Mouse (Mus musculus) embryonic facial prominence, embryonic 10.5 days (tissue): ENCODE results near the gene Dcst1. TPM values are rescaled to one million over a fixed set of nuclear protein-coding genes. Genes with fewer than 3 reads are reported as not detected.

Experiments
- DNase-seq: peaks from one replicate; pipeline ENCODE4 v3.0.0-alpha.2; 2017; ENCODE audit warnings: low spot score
- H3K27ac ChIP-seq: fragments of 300-500 bp; sonication (generic); replicated peaks from 2 replicates; pipeline ENCODE4 v1.5.1; 2016; ENCODE audit warnings: mild to moderate bottlenecking
- H3K27me3 ChIP-seq: fragments of 300-500 bp; sonication (generic); replicated peaks from 2 replicates; pipeline ENCODE4 v1.6.1; 2016; ENCODE audit warnings: low read depth, mild to moderate bottlenecking; ENCODE audit not compliant: poor library complexity, severe bottlenecking
- H3K36me3 ChIP-seq: fragments of 300-500 bp; sonication (generic); replicated peaks from 2 replicates; pipeline ENCODE4 v1.6.1; 2016; ENCODE audit warnings: mild to moderate bottlenecking, moderate library complexity
- H3K4me1 ChIP-seq: fragments of 300-500 bp; sonication (generic); 2 replicates; pipeline ENCODE4 v1.6.1; 2016
- H3K4me3 ChIP-seq: fragments of 300-500 bp; sonication (generic); 2 replicates; pipeline ENCODE4 v1.5.1; 2016; ENCODE audit warnings: mild to moderate bottlenecking, moderate library complexity
- H3K9me3 ChIP-seq: fragments of 300-500 bp; sonication (generic); 2 replicates; pipeline ENCODE4 v1.6.1; 2016; ENCODE audit warnings: mild to moderate bottlenecking
- WGBS: fragments of 180-500 bp; shearing (Covaris S2); methylation state at CpG from one replicate; pipeline ENCODE4 v1.1.7; 2016; 5-methylcytosine and 5-hydroxymethylcytosine counted together
- polyA plus RNA-seq: library from polyadenylated mRNA; unstranded; fragments of >200 nt; fragmentation: Nextera tagmentation; extraction: Ambion mirVana; gene quantifications from 2 replicates; pipeline ENCODE4 v1.2.1, GENCODE M21; 2016

The Dcst1 gene
- polyA plus RNA-seq, 1 experiment from 2014 or later, result 0.47 TPM

DNA sequence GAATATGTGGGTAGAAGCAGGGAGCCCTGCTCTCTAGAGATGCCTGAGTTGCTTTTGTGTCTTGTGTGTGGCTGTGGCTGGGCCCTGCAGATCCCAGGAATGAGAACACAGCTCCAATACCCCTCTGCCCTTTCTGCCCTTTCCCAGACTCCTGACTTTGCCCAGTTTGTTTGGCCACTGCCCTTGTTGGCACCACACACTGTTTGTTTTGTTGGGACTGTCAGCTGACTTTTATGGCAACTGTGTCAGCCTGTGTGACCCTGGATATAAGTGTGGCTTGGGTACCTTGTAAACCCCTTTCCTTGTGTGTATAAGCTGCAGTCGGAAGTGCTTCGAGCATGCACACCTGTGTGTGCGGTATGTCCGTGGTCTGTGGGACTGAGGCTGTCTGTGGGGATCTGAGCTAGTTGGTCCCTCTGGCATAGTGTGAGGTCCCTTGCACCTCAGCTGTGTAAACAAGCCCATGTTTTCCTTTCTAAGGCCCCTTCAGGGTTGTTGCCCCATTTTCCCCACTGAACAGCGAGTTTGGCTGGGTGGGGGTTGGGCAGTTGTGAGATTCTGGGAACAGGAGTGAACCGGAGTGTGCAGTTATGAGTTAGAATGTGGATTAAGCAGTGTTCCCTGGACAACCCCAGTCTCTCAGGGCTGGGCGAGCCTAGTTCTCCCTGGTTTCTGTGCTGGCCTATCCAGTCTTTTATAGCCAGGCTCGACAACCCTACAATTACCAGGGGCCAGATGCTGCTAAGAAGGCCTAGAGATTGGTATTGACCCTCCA, 59.3 kb downstream of the Dcst1 start:
- Histone ChIP-seq H3K4me3 (no peak overlapping the region), H3K27me3 (no peaks in the 10 kb centered on the region; the same call in 1 of the 2 replicates), H3K36me3 (no peaks in the 10 kb centered on the region), H3K9me3 (no peaks in the 10 kb centered on the region), H3K27ac (peak overlapping the region; percentile 60), H3K4me1 (peaks cover 23% of the 10 kb centered on the region)
- 57% methylated on average over 8 of the region's 8 CpGs for WGBS
- no peak for DNase-seq

DNA sequence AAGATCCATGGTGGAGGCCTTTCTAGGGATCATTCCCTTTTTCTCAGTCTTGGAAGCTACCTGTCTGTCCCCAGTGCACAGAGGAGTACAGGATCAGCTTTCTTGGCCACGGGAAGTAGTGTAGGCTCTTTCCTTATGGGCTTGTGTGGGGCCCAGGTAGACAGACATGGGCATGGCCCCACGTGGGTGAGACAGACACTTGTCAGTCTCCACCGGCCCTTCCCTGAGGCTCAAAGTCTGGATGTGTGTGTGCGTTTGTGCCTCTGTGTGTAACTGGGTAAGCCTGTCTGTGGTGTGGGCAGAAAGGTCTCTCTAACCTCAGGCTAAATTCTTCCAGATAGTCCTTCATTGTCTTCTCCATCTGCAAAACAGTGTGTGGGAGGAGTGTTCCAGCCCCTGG, 59.9 kb downstream of the Dcst1 start:
- Histone ChIP-seq H3K4me1 (peaks cover 25% of the 10 kb centered on the region), H3K36me3 (no peaks in the 10 kb centered on the region), H3K27ac (peak overlapping the region; percentile 60; the same call in 1 of the 2 replicates), H3K4me3 (no peak overlapping the region), H3K9me3 (no peaks in the 10 kb centered on the region), H3K27me3 (peaks cover 4% of the 10 kb centered on the region)
- 52% methylated on average over 4 of the region's 4 CpGs for WGBS
- no peak for DNase-seq

DNA sequence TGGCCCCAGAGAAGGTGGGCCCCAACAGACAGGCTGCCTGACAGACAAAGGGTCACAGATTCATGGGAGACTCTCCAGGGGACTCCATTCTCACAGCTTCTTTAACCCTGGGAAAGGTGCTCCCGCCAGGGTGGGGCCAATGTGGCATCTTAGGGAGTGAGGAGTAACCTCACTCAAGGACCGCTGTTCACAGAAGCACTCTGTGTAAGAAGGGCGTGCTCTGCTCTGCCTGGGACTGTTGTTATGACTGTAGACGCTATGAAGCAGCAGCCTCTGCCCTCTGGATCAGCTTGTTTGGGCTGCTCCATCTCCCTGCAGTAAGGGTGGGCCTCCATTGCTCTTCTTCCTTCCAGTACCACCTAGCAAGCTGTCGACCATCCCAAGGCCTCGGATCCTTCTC, 60.6 kb downstream of the Dcst1 start:
- WGBS, result 63% methylated on average over 6 of the region's 6 CpGs

DNA sequence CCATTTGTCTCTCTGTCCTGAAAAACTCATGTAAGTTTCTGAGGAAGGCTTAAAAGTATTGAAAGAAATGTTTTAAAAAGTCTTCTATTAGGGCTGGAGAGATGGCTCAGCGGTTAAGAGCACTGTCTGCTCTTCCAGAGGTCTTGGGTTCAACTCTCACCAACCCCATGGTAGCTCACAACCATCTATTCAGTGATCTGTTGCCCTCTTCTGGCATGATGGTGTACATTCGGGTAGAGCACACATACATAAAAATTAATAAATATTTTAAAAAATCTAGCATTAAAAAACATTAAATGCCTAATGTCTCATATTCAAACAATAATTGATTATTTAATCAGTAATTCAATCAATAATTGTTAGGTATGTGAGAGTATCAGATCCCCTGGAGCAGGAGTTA, 64.5 kb downstream of the Dcst1 start:
- Histone ChIP-seq H3K36me3 (no peaks in the 10 kb centered on the region), H3K27ac (no peak overlapping the region), H3K4me3 (no peak overlapping the region), H3K27me3 (peaks cover 18% of the 10 kb centered on the region), H3K9me3 (no peaks in the 10 kb centered on the region), H3K4me1 (peaks cover 20% of the 10 kb centered on the region)
- 65% methylated on average over 2 of the region's 2 CpGs for WGBS
- no peak for DNase-seq

More for the DNA sequence above, 60.6 kb downstream of the Dcst1 start:
- H3K27ac ChIP-seq, result 0 out of 2 replicates have a peak overlapping the region, but pooled peaks have one; percentile 30
- H3K4me1 ChIP-seq, result peaks cover 32% of the 10 kb centered on the region
- H3K4me3 ChIP-seq, result no peak overlapping the region
- no peaks in the 10 kb centered on the region for H3K9me3 ChIP-seq
- peaks cover 9% of the 10 kb centered on the region for H3K27me3 ChIP-seq
- no peak for DNase-seq
- H3K36me3 ChIP-seq, result no peaks in the 10 kb centered on the region

Other genes with a start within 250 kb of the Dcst1 start
- gene Pklr, start 229.1 kb downstream of the Dcst1 start, polyA plus RNA-seq, result 2.8 and 3.2 TPM in 2 replicates
- 3.5 and 3.6 TPM in 2 replicates for gene Hcn3, start 205.1 kb downstream of the Dcst1 start, polyA plus RNA-seq
- gene Clk2, start 200.5 kb downstream of the Dcst1 start, polyA plus RNA-seq, result 33.6 and 36.2 TPM in 2 replicates
- gene Scamp3, start 187.8 kb downstream of the Dcst1 start, polyA plus RNA-seq, result 108 and 117 TPM in 2 replicates
- 29.0 and 30.8 TPM in 2 replicates for gene Fam189b, start 182.1 kb downstream of the Dcst1 start, polyA plus RNA-seq
- gene Gba, start 162.3 kb downstream of the Dcst1 start, polyA plus RNA-seq, result 33.8 and 33.9 TPM in 2 replicates
- gene Thbs3, start 150.1 kb downstream of the Dcst1 start, polyA plus RNA-seq, result 42.0 and 43.3 TPM in 2 replicates
- 248 and 258 TPM in 2 replicates for gene Mtx1, start 138.2 kb downstream of the Dcst1 start, polyA plus RNA-seq
- gene Muc1, start 136.2 kb downstream of the Dcst1 start, polyA plus RNA-seq, result 0.15 and 0.81 TPM in 2 replicates
- 244 and 262 TPM in 2 replicates for gene Krtcap2, start 119.3 kb downstream of the Dcst1 start, polyA plus RNA-seq
- 4.0 and 4.7 TPM in 2 replicates for gene Trim46, start 118.9 kb downstream of the Dcst1 start, polyA plus RNA-seq
- 74.1 and 84.1 TPM in 2 replicates for gene Dpm3, start 105.9 kb downstream of the Dcst1 start, polyA plus RNA-seq
- gene Slc50a1, start 94.7 kb downstream of the Dcst1 start, polyA plus RNA-seq, result 27.2 and 34.2 TPM in 2 replicates
- 26.7 and 27.2 TPM in 2 replicates for gene Efna1, start 84.1 kb downstream of the Dcst1 start, polyA plus RNA-seq
- gene Efna3, start 42.3 kb downstream of the Dcst1 start, polyA plus RNA-seq, result 4.5 and 6.8 TPM in 2 replicates
- 37.3 and 40.8 TPM in 2 replicates for gene Efna4, start 27.2 kb downstream of the Dcst1 start, polyA plus RNA-seq
- 30.5 and 34.2 TPM in 2 replicates for gene Adam15, start 15.3 kb downstream of the Dcst1 start, polyA plus RNA-seq
- 0.09 and 0.15 TPM in 2 replicates for gene Dcst2, start 3.3 kb downstream of the Dcst1 start, polyA plus RNA-seq
- 0.98 and 1.2 TPM in 2 replicates for gene Zbtb7b, start 29.5 kb upstream of the Dcst1 start, polyA plus RNA-seq
- 0.74 TPM in 1 of 2 replicates, not detected in the other for gene Lenep, start 37.5 kb upstream of the Dcst1 start, polyA plus RNA-seq
- gene Flad1, start 46.6 kb upstream of the Dcst1 start, polyA plus RNA-seq, result 25.3 and 28.2 TPM in 2 replicates
- 786 and 805 TPM in 2 replicates for gene Cks1b, start 53.1 kb upstream of the Dcst1 start, polyA plus RNA-seq
- 82.0 and 82.1 TPM in 2 replicates for gene Shc1, start 53.2 kb upstream of the Dcst1 start, polyA plus RNA-seq
- 47.4 and 48.9 TPM in 2 replicates for gene Pygo2, start 65.0 kb upstream of the Dcst1 start, polyA plus RNA-seq
- gene Pbxip1, start 71.5 kb upstream of the Dcst1 start, polyA plus RNA-seq, result 17.5 and 20.1 TPM in 2 replicates
- gene Pmvk, start 89.3 kb upstream of the Dcst1 start, polyA plus RNA-seq, result 66.4 and 67.6 TPM in 2 replicates
- gene Kcnn3, start 154.9 kb upstream of the Dcst1 start, polyA plus RNA-seq, result 0.62 and 0.88 TPM in 2 replicates